Mouse (Mus musculus): ENCODE measurements around the gene Frmd8. TPM values are rescaled to one million over a fixed set of nuclear protein-coding genes. Genes with fewer than 3 reads are reported as not detected.

The Frmd8 gene
- total and polyA plus RNA-seq, 3 experiments: 22.8 to 34.4 TPM; not detected in 1

DNA sequence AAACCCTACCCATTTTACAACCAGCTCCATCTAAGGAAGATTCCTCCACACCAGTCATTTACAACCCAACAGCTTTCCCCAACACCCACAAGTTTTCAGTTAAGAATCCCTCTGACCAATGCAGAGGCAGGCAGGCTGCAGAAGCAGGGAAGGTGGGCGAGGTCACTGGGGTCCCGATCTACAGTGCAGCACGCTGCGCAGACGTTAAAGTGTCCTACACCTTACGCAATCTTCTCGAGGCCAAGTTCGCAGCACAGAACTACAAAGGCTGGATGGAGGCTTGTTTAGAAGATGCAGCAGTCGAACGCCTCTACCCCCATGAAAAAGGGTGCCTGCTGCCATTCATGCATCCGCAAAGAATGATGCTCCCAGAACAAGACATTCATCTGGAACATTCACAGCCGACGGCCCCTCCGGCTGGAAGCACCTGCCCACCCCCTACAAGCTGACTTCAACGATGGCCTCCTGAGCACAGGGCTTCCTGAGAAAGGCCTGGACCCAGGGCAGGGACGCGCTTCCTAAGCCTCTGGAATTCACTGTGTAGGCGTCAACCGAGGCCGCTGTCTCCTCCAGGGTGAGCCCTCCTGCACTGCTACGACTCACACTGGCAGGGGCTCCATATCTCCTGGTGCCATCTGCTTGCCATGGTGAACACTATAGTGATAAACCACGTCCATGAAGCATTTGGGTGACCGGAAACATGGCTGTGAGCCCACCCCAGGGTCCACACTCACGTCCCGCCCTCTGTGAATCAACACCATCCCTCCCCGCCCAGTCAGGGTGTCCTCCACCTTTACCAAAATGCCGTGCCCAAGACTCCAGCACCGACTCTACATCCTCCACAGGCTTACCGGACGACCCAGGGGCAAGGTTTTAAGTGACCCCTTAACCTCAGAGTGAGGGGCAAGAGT, 31.0 kb downstream of the Frmd8 start (continued):
- TF ChIP-seq HCFC1 (IDR thresholded peaks at IDR 0.05; ENCODE audit: low read depth, low read length): no peak
- TF ChIP-seq CHD1 (IDR thresholded peaks at IDR 0.05; ENCODE audit: low read depth, low read length): peak; percentile 77
- no peak; the same call in none of the 2 replicates for TF ChIP-seq MXI1 (IDR thresholded peaks at IDR 0.05; ENCODE audit: low read depth, low read length)
- 0 out of 2 replicates have a peak, but pooled peaks have one; percentile 15 for TF ChIP-seq MAZ (IDR thresholded peaks at IDR 0.05; ENCODE audit: low read depth, low read length)

DNA sequence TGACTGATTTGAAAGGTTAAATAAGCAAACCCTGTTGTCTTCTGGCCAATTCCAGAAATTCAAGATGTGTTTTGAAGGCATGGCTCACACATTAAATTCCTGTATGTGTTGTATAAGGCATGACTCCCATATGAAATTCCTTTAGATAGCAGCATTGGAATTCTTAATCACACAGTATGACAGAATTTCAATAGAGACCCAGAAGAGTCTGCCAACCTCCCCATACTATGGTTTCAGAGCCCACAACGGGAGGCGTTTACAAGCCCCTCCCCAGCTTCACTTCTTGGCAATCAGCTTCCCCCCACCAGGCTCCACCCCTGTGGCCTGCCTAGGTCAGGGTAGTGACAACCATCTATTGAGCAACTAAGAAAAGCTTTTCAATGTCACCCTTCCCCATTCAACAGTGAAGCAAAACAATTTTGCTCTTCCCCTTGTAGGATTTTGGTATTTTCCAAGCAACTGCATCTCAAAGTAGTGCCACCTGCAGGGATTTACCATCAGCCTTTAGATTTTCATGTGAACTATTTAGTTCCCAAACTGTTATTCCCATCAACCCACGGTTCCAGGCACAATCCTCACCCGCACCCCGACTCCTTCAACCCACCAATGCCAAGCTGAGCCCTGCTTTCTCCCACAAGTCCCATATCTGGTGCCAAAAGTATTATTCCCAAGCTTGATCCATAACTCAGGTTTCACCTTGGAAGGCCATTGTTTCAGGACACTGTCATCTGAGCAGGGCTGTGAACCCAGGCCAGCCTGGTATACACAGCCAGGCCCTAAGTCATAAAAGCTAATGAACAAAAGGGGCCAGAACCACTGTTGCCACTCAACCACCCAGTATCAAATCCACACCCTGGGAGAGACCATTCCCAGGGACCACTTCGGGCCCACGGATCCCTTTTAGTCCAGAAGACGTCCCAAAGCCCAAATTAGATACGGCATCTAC, 32.0 kb downstream of the Frmd8 start:
- Histone ChIP-seq H3K9ac (ENCODE audit: control insufficient read depth, low read depth, low read length, poor library complexity, severe bottlenecking) (peak overlapping the region; percentile 93), H3K36me3 (ENCODE audit: control insufficient read depth in 1 of 2, insufficient read depth in 2 of 2, low read length in 2 of 2) (peaks cover 0 to 27% of the 10 kb centered on the region in 2 experiments; a peak in 2 of 4 replicates), H3K79me2 (ENCODE audit: control insufficient read depth, insufficient read depth, low read length, poor library complexity) (peaks cover 38% of the 10 kb centered on the region), H3K27ac (ENCODE audit: control insufficient read depth, low read depth, low read length) (peak overlapping the region; percentile 96), H3K27me3 (ENCODE audit: control insufficient read depth in 1 of 2, insufficient read depth in 2 of 2, low read length in 2 of 2) (no peaks in the 10 kb centered on the region), H3K4me3 (ENCODE audit: control insufficient read depth in 1 of 2, insufficient read depth in 1 of 2, low read depth in 2 of 2, low read length in 2 of 2) (peak overlapping the region; percentile 79 to 93), H3K9me3 (replicated peaks; ENCODE audit: insufficient read depth, low read length) (no peaks in the 10 kb centered on the region), H3K4me1 (ENCODE audit: control insufficient read depth in 1 of 2, insufficient read depth in 2 of 2, low read length in 2 of 2) (peaks cover 8 to 38% of the 10 kb centered on the region in 2 experiments)
- no peak for TF ChIP-seq MEF2A (IDR thresholded peaks at IDR 0.05; ENCODE audit: extremely low read depth, insufficient replicate concordance, low read depth, low read length, poor library complexity, severe bottlenecking)
- TF ChIP-seq SMC3 (IDR thresholded peaks at IDR 0.05; ENCODE audit: low read depth, low read length): no peak
- TF ChIP-seq SIN3A (IDR thresholded peaks at IDR 0.05; ENCODE audit: low read length): peak; percentile 17; the same call in 1 of the 2 replicates
- TF ChIP-seq MYB (IDR thresholded peaks at IDR 0.05; ENCODE audit: low read depth, low read length): 0 out of 2 replicates have a peak, but pooled peaks have one; percentile 4
- TF ChIP-seq ZMIZ1 (IDR thresholded peaks at IDR 0.05; ENCODE audit: low read depth, low read length): 0 out of 2 replicates have a peak, but pooled peaks have one; percentile 11
- TF ChIP-seq ETS1 (IDR thresholded peaks at IDR 0.05; ENCODE audit: low read depth, low read length): 0 out of 2 replicates have a peak, but pooled peaks have one; percentile 14
- TF ChIP-seq POLR2A (IDR thresholded peaks at IDR 0.05; ENCODE audit: control insufficient read depth in 1 of 2, insufficient read depth in 1 of 2, low read depth in 1 of 2, low read length in 2 of 2, poor library complexity in 1 of 2): peak in 1 of 2 experiments; percentile 2; a peak in 2 of 4 replicates
- no peak; the same call in 1 of the 2 replicates for TF ChIP-seq MAX (IDR thresholded peaks at IDR 0.05; ENCODE audit: low read length)
- TF ChIP-seq MAZ (IDR thresholded peaks at IDR 0.05; ENCODE audit: low read depth, low read length): peak; percentile 64; the same call in 1 of the 2 replicates
- TF ChIP-seq NELFE (IDR thresholded peaks at IDR 0.05; ENCODE audit: low read depth, low read length): peak; percentile 28
- no peak for TF ChIP-seq RCOR1 (IDR thresholded peaks at IDR 0.05; ENCODE audit: low read depth, low read length)
- no peak for TF ChIP-seq TCF12 (IDR thresholded peaks at IDR 0.05; ENCODE audit: low read depth, low read length)
- peak; percentile 74 for DNase-seq (ENCODE audit: low read depth, low spot score)
